Mouse (Mus musculus) frontal cortex, adult (tissue): Measurements from ENCODE around the gene Brd2.

Experiments used
- ATAC-seq: cut with Nextera tagmentation; 2 replicates; pipeline ENCODE4 v1.9.2; 2017; ENCODE audit warnings: mild to moderate bottlenecking, moderate library complexity, mixed read lengths; ENCODE audit not compliant: low TSS enrichment

The Brd2 gene

DNA sequence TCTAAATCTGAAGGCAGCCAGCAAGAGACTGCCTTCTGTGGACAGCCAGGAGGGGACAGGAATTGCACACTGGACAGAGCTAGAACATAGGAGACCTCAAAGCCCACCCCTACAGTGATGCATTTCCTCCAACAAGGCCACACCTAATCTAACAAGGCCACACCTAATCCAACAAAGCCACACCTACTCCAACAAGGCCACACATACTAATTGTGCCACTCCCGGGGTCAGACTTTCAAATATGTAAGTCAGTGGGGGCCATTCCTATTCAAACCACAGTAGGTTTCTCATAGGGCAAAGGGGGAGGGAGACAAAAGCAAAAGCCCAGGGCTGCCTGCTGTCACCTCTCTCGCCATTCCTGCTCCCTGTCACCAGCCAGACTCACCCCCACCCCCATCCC, 35.0 kb downstream of the Brd2 start:
- no peak for ATAC-seq

DNA sequence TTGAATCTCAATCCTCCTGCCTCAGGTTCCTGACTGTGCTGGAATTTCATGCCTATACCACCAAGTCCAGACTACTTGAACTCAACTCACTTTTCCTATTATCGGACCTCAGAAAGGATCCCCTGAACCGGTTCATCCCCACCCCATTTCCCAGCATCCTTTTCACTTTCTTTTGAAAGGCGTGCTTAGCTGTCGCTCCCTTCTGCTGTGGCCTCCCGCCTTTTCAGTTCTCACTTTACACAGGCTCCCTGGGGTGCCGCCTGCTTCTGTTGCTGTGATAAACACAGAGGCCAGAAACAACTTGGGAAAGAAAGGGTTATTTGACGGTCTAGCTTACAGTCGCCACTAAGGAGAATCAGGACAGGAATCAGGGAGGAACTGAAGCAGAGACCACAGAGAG, 39.3 kb downstream of the Brd2 start:
- no peak for ATAC-seq

DNA sequence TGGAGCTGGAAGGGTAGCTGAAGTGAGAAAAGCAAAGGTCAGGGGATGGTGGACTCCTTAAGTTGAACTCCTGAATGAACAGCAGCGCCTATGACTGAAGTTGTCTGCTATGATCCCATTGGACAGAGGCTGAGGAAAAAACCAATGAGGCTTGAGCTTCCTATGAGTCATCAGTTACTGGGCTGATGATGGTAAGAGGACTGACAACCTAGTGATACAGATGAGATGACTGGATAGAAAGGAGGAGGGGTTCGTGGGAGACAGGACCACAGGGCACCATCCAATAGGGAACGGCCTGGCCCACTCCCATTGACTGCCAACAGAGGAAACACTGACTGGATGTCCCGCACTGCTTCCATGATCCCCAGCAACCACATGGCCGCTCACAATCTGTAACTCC, 42.8 kb downstream of the Brd2 start:
- peak; percentile 96 for ATAC-seq

DNA sequence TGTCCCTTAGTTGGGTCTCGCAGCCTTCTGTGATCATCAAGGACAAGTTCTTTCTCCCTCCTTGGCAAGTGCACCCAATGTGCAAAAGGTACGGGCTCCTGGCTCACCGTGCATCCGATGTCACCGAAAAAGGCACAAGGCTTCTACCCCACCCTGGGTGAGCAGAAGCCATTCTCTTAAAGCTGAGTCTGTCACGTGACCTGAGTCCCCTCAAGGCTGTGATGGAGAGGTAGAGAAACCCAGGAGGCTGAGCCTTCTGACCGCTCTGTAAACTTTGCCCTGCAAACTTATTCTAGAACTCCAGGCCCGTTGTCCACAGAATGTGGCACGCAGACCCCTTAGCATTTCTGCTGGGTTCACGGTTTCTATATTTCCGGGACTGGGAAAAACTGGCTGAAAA, 43.4 kb downstream of the Brd2 start:
- ATAC-seq: no peak

DNA sequence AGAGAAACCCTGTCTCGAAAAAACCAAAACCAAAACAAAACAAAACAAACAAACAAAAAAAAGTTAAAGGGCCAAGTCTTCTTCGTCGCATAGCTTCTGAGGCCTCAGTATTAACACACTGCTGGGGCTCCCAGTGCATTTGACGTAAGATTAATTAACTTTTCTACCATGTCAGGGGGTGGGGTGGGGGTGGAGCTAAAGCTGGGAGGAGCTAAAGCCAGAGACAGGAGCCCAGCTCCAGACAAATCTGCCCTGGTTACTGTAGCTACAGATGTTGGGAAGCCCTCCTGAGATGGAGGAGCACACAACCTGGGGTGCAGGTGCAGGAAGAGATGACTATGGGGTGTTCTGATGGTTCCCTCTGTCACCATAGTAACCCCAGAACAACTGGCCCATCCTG, 44.3 kb downstream of the Brd2 start:
- no peak for ATAC-seq

DNA sequence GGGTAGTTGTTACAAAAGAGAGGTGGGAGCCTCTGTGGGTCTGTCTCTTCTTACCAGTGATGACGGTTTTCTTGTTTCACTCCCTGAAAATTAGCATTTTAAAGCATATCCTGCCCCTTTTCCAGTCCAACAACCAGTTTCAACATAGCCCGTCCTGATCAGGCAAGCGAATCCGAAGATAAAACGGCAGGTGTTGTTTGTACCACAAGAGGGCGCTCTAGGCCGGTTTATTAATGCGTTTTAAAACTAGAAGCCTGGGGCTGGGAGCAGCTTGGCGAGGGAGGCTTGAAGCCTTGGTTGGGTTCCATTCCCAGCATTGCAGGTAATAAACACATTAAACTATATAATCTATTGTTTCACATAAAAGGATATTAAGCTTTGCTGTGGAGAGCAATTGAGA, 44.9 kb downstream of the Brd2 start:
- peak; percentile 52; the same call in 1 of the 2 replicates for ATAC-seq

DNA sequence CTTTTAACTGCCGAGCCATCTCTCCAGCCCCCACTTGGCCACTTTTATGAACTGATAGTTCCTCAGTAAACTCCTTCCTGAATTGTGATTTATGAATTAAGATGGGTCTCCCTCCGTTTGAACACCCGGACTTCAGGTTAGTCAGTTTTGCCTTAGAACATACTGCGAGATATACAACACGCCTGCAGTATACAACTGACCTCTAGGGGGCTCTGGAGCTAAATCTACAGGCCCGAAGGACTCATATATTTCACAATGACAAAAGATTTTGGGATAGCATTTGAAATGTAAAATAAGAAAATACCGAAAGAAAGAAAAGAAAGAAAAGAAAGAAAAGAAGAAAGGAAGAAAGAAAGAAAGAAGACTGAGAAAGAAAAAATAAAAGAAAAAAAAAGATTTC, 47.2 kb downstream of the Brd2 start:
- no peak for ATAC-seq

DNA sequence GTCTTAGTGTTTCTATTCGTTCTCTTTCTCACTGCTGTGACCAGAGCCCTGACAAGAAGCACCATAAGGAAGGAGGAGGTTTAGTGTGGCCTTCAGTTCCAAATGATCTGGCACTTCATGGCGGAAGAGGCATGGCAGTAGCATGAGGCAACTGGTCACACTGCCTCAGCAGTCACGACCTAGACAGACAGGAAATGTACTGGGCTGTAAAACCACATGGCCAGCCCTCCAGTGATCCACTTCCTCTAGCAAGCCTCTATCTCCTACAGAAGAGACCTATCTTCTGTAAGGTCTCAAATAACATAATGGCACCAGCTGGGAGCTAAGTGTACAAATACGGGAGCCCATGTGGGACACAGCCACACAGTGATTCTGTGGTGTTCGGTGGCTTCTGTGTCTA, 50.3 kb downstream of the Brd2 start:
- no peak for ATAC-seq

DNA sequence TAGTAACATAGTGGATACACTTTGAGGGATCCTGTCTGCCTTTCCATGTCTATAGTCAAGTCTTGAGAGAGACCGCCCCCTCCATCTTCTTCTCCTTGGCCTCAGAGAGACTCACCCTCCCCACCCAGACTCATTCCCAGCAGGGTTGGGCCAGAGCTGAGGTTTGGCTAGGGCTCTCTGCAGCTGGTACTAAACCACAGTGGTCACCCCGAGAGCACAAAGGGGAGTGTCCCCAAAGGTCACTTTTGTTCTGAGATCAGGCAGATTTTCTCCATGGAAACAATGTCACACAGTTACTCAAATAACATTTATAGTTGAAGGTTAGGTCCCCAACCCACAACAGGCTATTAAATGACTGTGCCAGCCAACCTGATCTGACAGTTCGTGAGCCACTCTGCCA, 53.6 kb downstream of the Brd2 start:
- ATAC-seq: no peak
